ENCODE assay signal across 8 mouse cellular contexts in the genomic region with DNA sequence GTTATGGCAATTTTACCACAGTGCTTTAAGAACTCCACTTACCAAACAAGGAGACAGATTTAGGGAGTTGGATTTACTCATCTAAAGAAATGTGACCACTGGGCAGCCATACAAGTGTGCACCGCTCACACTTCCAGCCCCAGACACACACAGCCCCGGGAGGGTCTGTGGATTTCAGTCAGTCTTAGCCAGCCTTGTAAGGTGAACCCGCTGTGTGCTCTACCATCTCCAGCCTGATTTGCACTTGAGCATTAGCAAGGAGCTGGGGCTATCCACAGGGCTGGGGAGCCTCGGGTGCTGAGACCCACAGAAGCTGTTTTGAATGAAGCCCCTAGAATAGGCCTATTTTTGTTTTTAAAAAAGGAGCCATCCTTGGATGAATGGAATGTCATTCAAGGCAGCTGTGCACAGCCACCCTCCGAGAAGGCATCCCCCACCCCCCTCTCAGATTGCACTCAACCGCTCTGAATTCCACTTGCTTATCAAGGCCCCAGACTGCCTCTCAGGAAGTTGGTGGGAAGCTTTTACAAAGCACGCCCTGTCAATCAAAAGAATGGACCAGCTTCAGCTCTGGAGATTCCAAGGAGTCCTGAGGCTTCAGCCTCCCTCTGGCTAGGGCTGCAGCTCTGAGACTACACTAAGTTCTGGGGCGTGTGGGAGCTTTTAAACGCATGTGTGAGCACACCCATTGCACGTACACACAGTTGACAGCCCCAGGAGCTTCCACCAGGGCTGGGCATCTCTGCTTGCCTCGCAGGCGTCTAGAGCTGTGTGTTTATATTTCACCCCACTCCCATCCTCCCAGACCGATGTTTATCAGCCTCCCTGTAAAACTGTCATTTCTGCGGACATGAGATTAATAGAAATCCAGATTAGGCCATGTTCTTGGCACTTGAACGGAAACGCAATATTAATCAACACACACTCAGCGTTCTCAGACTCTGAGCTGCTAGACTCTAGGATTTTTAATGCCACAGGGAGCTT. TPM values are rescaled to one million over a fixed set of nuclear protein-coding genes. Genes with fewer than 3 reads are reported as not detected.
DNase-seq lines count a peak whose midpoint lies in the region; ATAC-seq lines count a peak whose summit lies in the region.

No protein-coding gene starts in this region.

- H3K4me2 ChIP-seq in liver, embryonic 15.5 days: no peak overlapping the region

- H3K9me3 ChIP-seq in liver, embryonic 15.5 days (replicated peaks): no peaks in the 10 kb centered on the region

- DNase-seq in adrenal gland, postnatal 14 days: peak; percentile 17
- DNase-seq in adrenal gland, adult 8-10 months: no peak
- peak; percentile 92 for DNase-seq in R1 (ENCODE audit: low read depth, low spot score)
- peak; percentile 46 for DNase-seq in heart, postnatal 4 days
- peak; percentile 63 for DNase-seq in retina, embryonic 14.5 days (ENCODE audit: low spot score)
- DNase-seq in frontal cortex, postnatal 25 days (ENCODE audit: low spot score in 2 of 2): no peak
- DNase-seq in cerebellum, adult 11 months: no peak

- 0 out of 2 replicates have a peak, but pooled peaks have one; percentile 25 for ATAC-seq in liver, embryonic 15.5 days (ENCODE audit: insufficient read depth)

- peaks cover 12% of the 10 kb centered on the region; the same call in 1 of the 2 replicates for H3K4me1 ChIP-seq in liver, embryonic 15.5 days (replicated peaks)

- 12% methylated on average over 17 of the region's 17 CpGs for WGBS in liver, embryonic 15.5 days (ENCODE audit: insufficient replicate concordance)

- H3K27ac ChIP-seq in liver, embryonic 15.5 days (replicated peaks): no peak overlapping the region

- H3K27me3 ChIP-seq in liver, embryonic 15.5 days: no peaks in the 10 kb centered on the region

- H3K36me3 ChIP-seq in liver, embryonic 15.5 days (replicated peaks): no peaks in the 10 kb centered on the region

- no peak overlapping the region for H3K4me3 ChIP-seq in liver, embryonic 15.5 days (replicated peaks)

- no peak overlapping the region for H3K9ac ChIP-seq in liver, embryonic 15.5 days

RNA-seq across cellular contexts. Expression of a gene that starts 57.2 kb away (rescaled TPM):
- 7.0 and 9.5 TPM in 2 replicates for total RNA-seq in adrenal gland, postnatal 14 days (2021)
- total RNA-seq in adrenal gland, adult 8-10 months (2022): 10 to 100 TPM; 10.1 to 13.6 (median 12.1) TPM
- total RNA-seq in heart, postnatal 4 days (2021): 10 to 100 TPM; 39.5 to 45.8 TPM
- 0.13 and 0.15 TPM in 2 replicates for polyA plus RNA-seq in liver, embryonic 15.5 days (2015; fragmentation: Nextera tagmentation; extraction: Ambion mirVana)

Comparison
In these comparisons a context has a peak if more than half of its experiments do, and no peak if none do; other contexts are left out.
1. DNase-seq: peak in adrenal gland, postnatal 14 days (single experiment), R1 (single experiment), heart, postnatal 4 days (single experiment) and retina, embryonic 14.5 days (single experiment); none in adrenal gland, adult 8-10 months (single experiment), frontal cortex, postnatal 25 days (0 of 2) and cerebellum, adult 11 months (single experiment).